Mouse (Mus musculus) liver, postnatal 0 days (tissue): ENCODE results near the gene Spag9. TPM values are rescaled to one million over a fixed set of nuclear protein-coding genes. Genes with fewer than 3 reads are reported as not detected.

Experiments
- ATAC-seq: fragments of 200-750 bp; cut with Nextera tagmentation; 2 replicates; pipeline ENCODE4 v1.8.0; 2017; ENCODE audit warnings: mild to moderate bottlenecking, moderate library complexity
- DNase-seq: peaks from one replicate; pipeline ENCODE4 v3.0.0-alpha.2; 2016
- H3K27ac ChIP-seq: fragments of 300-500 bp; sonication (generic); 2 replicates; pipeline ENCODE4 v1.5.1; 2014; ENCODE audit warnings: antibody characterized with exemption, moderate library complexity, mild to moderate bottlenecking, low read depth
- H3K27me3 ChIP-seq: fragments of 300-500 bp; sonication (generic); 2 replicates; pipeline ENCODE4 v1.6.1; 2014; ENCODE audit warnings: low read length, control low read depth, mixed read lengths; ENCODE audit not compliant: insufficient read depth
- H3K36me3 ChIP-seq: fragments of 300-500 bp; sonication (generic); replicated peaks from 2 replicates; pipeline ENCODE4 v1.6.1; 2014; ENCODE audit warnings: mild to moderate bottlenecking, control low read depth, low read length, moderate library complexity, mixed read lengths; ENCODE audit not compliant: insufficient read depth
- H3K4me1 ChIP-seq: fragments of 300-500 bp; sonication (generic); 2 replicates; pipeline ENCODE4 v1.6.1; 2014; ENCODE audit warnings: antibody characterized with exemption, mild to moderate bottlenecking, control low read depth; ENCODE audit not compliant: insufficient read depth
- H3K4me2 ChIP-seq: fragments of 300-500 bp; sonication (generic); 2 replicates; pipeline ENCODE4 v1.6.1; 2014; ENCODE audit warnings: low read depth, mild to moderate bottlenecking, low read length, moderate library complexity, mixed read lengths
- H3K4me3 ChIP-seq: fragments of 300-500 bp; sonication (generic); 2 replicates; pipeline ENCODE4 v1.5.1; 2014; ENCODE audit warnings: low read depth, low read length
- H3K9ac ChIP-seq: fragments of 300-500 bp; sonication (generic); replicated peaks from 2 replicates; pipeline ENCODE4 v1.6.1; 2014; ENCODE audit warnings: mild to moderate bottlenecking, moderate library complexity
- H3K9me3 ChIP-seq: fragments of 300-500 bp; sonication (generic); 2 replicates; pipeline ENCODE4 v1.6.1; 2016; ENCODE audit warnings: mild to moderate bottlenecking, control low read depth, low read length, mixed read lengths
- CTCF ChIP-seq: sonication (generic); IDR thresholded peaks from 2 replicates; pipeline ENCODE4 v1.5.1; 2016; ENCODE audit warnings: antibody characterized with exemption, low read depth
- EP300 ChIP-seq: IDR thresholded peaks from 2 replicates; pipeline ENCODE4 v1.6.1; 2016; ENCODE audit warnings: antibody characterized with exemption, low read depth, mild to moderate bottlenecking
- WGBS: fragments of 180-500 bp; shearing (Covaris S2); extraction: QIAGEN DNeasy Blood & Tissue Kit; methylation state at CpG from one replicate; pipeline ENCODE4 v1.1.7; 2014; ENCODE audit not compliant: insufficient replicate concordance; 5-methylcytosine and 5-hydroxymethylcytosine counted together
- polyA plus RNA-seq: library from polyadenylated mRNA; unstranded; fragments of >200 nt; fragmentation: Nextera tagmentation; extraction: Ambion mirVana; gene quantifications from 2 replicates; pipeline ENCODE4 v1.2.1, GENCODE M21; 2015

Spag9 gene
- polyA plus RNA-seq, 1 experiment from 2014 or later = 21.3 TPM

DNA sequence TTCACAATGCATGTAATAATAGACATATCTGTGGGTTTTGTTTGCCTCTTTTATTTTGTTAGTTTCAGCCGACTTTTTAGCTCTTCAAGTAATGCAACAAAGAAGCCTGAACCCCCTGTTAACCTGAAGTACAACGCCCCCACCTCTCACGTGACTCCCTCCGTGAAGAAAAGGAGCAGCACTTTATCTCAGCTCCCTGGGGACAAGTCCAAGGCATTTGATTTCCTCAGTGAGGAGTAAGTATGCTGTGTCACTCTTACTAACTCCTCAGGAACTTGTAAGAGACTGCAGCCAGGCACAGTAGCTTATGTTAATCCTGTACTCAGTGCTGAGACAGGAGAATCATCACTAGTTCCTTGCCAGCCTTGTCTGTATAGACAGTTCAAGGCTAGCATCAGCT, 94.6 kb downstream of the Spag9 start:
- H3K36me3 ChIP-seq = peaks cover 53% of the 10 kb centered on the region
- no peak overlapping the region for H3K4me2 ChIP-seq
- WGBS = 83% methylated on average over 4 of the region's 4 CpGs
- ATAC-seq = no peak
- H3K27me3 ChIP-seq = no peaks in the 10 kb centered on the region
- TF ChIP-seq CTCF = no peak
- TF ChIP-seq EP300 = no peak
- no peak overlapping the region for H3K27ac ChIP-seq
- H3K4me1 ChIP-seq = no peaks in the 10 kb centered on the region
- H3K4me3 ChIP-seq = no peak overlapping the region
- no peak overlapping the region for H3K9ac ChIP-seq
- no peak for DNase-seq
- H3K9me3 ChIP-seq = no peaks in the 10 kb centered on the region

DNA sequence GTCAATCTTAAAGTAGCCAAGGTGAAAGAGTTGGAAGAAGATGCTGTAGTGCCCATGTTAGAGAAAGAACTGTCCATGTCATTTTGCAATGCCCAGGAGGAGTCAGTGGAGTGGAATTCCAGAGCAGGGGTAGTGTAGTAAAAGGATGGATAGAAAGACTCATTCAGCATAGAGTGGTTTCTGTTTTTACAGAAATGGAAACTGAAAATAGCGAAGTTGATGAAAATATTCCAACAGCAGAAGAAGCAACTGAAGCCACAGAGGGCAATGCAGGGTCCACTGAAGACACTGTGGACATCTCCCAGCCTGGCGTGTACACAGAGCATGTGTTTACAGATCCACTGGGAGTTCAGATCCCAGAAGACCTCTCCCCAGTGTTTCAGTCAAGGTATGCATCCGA, 101.6 kb downstream of the Spag9 start:
- Histone ChIP-seq H3K27ac (no peak overlapping the region), H3K9me3 (no peaks in the 10 kb centered on the region), H3K36me3 (peaks cover 60% of the 10 kb centered on the region), H3K27me3 (no peaks in the 10 kb centered on the region), H3K4me1 (no peaks in the 10 kb centered on the region), H3K9ac (no peak overlapping the region), H3K4me2 (no peak overlapping the region), H3K4me3 (no peak overlapping the region)
- 82% methylated on average over 3 of the region's 3 CpGs for WGBS
- TF ChIP-seq EP300 (no peak), CTCF (no peak)
- no peak for DNase-seq
- no peak for ATAC-seq

GRCm38 (mm10) chr11:94098840-94099239, 102.9 kb downstream of the Spag9 start:
- Histone ChIP-seq H3K36me3 (peaks cover 50% of the 10 kb centered on the region), H3K9ac (no peak overlapping the region), H3K27ac (no peak overlapping the region), H3K4me2 (no peak overlapping the region), H3K4me1 (no peaks in the 10 kb centered on the region), H3K4me3 (no peak overlapping the region), H3K27me3 (no peaks in the 10 kb centered on the region), H3K9me3 (no peaks in the 10 kb centered on the region)
- 90% methylated on average over 5 of the region's 5 CpGs for WGBS
- no peak for TF ChIP-seq EP300
- no peak for TF ChIP-seq CTCF
- DNase-seq (no peak), ATAC-seq (no peak)

GRCm38 (mm10) chr11:94113795-94114194, 117.9 kb downstream of the Spag9 start:
- WGBS = 55% methylated on average over 2 of the region's 2 CpGs
- H3K4me1 ChIP-seq = no peaks in the 10 kb centered on the region
- H3K4me2 ChIP-seq = no peak overlapping the region
- ATAC-seq = no peak; the same call in 1 of the 2 replicates
- no peak overlapping the region for H3K4me3 ChIP-seq
- peaks cover 47% of the 10 kb centered on the region for H3K36me3 ChIP-seq
- H3K9ac ChIP-seq = no peak overlapping the region
- no peaks in the 10 kb centered on the region for H3K27me3 ChIP-seq
- no peak overlapping the region for H3K27ac ChIP-seq
- TF ChIP-seq EP300 (peak; percentile 54), CTCF (no peak)
- H3K9me3 ChIP-seq = no peaks in the 10 kb centered on the region
- no peak for DNase-seq

DNA sequence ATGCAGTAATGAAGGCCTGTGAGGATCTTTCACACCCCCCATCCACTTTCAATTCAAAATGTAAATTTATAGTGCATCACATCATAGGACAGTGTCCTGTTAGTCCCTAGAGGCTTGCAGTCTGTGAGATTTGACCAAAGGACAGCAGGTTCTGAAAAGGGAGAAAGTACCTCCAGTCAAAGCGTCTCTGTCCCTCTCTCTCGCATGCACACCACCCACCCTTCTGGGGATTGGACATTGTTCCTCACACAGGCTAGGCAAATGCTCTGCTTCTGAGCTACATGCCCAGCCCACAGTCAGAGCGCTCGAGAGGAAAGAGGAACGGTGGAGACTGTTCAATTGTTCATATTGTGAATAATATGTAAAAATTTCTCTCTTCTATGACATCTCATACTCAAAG, 119.5 kb downstream of the Spag9 start:
- H3K4me3 ChIP-seq = no peak overlapping the region
- WGBS = 90% methylated on average over 5 of the region's 5 CpGs
- H3K4me1 ChIP-seq = no peaks in the 10 kb centered on the region
- H3K27ac ChIP-seq = no peak overlapping the region
- DNase-seq (no peak), ATAC-seq (no peak)
- TF ChIP-seq CTCF (no peak), EP300 (no peak)
- H3K4me2 ChIP-seq = no peak overlapping the region
- no peaks in the 10 kb centered on the region for H3K27me3 ChIP-seq
- H3K9me3 ChIP-seq = no peaks in the 10 kb centered on the region
- H3K9ac ChIP-seq = no peak overlapping the region
- peaks cover 43% of the 10 kb centered on the region for H3K36me3 ChIP-seq

GRCm38 (mm10) chr11:94116655-94117054, 120.8 kb downstream of the Spag9 start:
- Histone ChIP-seq H3K27me3 (no peaks in the 10 kb centered on the region), H3K4me3 (no peak overlapping the region), H3K36me3 (peaks cover 47% of the 10 kb centered on the region), H3K9ac (no peak overlapping the region), H3K4me1 (no peaks in the 10 kb centered on the region), H3K4me2 (no peak overlapping the region), H3K9me3 (no peaks in the 10 kb centered on the region), H3K27ac (no peak overlapping the region)
- no peak for ATAC-seq
- DNase-seq = no peak
- 93% methylated on average over 7 of the region's 7 CpGs for WGBS
- TF ChIP-seq CTCF = no peak
- no peak for TF ChIP-seq EP300

GRCm38 (mm10) chr11:94117836-94118235, 121.9 kb downstream of the Spag9 start:
- Histone ChIP-seq H3K27ac (no peak overlapping the region), H3K4me1 (no peaks in the 10 kb centered on the region), H3K4me3 (no peak overlapping the region), H3K27me3 (no peaks in the 10 kb centered on the region), H3K36me3 (peaks cover 45% of the 10 kb centered on the region), H3K4me2 (no peak overlapping the region), H3K9ac (no peak overlapping the region), H3K9me3 (no peaks in the 10 kb centered on the region)
- TF ChIP-seq CTCF = no peak
- TF ChIP-seq EP300 = no peak
- DNase-seq (no peak), ATAC-seq (no peak)
- 87% methylated on average over 6 of the region's 6 CpGs for WGBS
